Mouse (Mus musculus): Measurements from ENCODE around the gene Cd163l1.

Cd163l1 gene

DNA sequence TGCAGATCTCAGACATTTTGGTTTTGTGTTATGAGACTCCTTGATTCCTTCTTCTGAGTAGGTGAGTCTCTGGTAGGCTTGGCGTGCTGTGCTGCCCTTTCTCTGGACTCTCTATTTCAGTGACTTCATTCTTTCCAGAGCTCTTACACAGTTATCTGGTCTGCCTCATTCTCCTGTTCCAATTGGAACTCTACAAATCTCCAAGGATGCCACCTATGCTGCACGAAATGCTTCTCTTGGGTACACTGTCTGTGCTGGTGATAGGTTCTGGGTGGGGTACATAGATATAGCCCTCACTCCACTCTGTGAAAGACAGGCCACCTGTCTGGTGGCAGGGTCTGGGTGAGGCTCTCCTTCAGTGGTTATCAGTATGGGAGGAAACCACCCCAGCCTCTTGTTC lies at the start of gene Cd163l1:
Cd163l1 (plus strand) TSS at position 301 of the 400 bp plus-strand sequence.
- DNase-seq (ENCODE audit: low spot score), result no peak

DNA sequence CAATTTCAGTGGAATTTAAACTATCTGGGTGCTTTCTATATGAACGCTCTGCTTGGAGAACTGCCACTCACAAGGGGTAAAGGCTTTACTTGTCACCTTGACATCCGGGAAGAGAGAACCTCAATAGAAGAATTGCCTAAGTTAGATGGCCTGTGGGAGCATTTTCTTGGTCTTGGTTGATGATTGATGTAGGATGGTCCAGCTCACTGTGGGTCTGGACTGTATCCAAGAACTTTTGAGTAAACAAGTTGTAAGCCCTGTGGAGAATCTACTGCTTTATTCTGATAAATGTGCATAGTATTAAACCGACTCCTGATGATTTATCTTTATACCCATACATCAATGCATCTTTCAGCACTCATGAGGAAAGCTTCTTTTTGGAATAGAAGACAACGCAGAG lies 48.7 kb upstream of the Cd163l1 start:
- DNase-seq (ENCODE audit: low spot score), result no peak

DNA sequence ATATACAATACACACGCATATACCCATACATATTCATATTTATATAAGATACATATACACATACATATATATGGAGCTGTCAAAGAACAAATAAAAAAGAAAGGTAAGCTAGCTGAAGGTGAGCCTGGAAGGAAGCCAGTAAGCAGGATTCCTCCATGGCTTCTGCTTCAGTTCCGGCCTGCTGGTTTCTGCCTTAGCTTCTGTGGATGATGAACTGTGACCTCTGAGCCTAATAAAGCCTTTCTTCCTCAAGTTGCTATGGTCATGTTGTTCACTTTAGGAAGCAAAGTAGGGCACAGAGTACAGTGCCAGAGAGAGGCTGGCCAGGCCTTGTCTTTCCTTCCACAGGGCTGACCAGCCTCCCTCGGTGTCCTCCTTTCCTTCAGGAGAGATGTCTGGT lies 47.2 kb upstream of the Cd163l1 start:
- DNase-seq (ENCODE audit: low spot score), result no peak

DNA sequence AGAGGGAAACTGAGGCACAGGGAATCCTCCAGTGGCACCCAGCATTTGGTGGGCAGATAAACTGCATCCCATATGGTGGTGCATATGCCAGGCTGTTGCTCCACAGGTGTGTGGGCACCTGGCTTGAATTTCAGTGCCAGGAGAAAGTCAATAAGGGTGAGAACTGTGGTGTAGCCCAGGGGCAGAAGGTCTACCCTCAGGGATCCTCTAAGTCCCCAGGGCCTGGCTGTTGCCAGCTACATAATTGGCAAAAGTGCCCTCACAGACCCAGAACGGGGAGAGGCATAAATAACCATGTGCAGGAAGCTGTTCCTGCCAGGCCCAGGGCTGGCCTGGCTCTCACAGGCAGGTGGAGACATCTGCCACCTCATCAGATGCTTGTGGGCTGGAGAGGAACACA lies 45.1 kb upstream of the Cd163l1 start, which contains the start of gene Olfr523:
Olfr523 (plus strand) TSS at position 282 of the 400 bp plus-strand sequence.
- DNase-seq (ENCODE audit: low spot score), result no peak

DNA sequence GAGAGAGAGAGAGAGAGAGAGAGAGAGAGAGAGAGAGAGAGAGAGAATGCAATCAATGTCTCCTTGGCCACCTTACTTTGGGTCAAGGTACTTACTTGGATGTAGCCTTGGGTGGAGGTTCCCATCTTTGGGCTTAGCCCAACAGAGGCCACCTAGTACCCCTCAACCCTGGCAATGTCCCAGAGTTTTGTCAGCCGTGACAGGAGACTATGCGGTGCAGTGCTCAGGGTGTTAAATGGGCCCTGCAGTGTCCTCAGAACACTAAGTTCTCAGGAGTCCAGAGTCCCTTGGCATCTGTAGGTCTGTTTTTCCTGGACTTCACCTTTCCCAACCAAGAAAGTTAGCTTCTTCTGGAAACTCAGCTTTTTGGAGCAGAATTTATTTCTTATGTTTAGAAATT lies 38.9 kb upstream of the Cd163l1 start:
- no peak for DNase-seq (ENCODE audit: low spot score)

DNA sequence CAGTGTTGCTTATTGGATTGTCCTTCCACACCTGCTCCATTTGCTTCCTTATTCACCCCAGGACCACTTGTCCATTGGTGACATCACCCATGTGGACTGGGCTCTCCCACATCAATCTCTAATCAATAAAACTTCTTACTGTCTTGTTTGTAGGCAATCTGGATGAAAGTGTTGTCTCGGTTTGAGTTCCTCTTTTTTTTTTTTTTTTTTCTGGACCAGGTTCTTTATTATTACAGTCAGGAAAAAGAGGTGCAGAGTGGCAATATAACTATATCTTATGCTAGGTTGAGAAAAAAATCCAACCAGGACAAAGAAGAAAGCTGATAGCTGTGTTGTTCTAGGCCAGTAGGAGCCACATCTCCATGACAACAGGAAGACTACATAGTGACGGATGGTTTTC lies 37.4 kb upstream of the Cd163l1 start:
- DNase-seq (ENCODE audit: low spot score), result no peak

DNA sequence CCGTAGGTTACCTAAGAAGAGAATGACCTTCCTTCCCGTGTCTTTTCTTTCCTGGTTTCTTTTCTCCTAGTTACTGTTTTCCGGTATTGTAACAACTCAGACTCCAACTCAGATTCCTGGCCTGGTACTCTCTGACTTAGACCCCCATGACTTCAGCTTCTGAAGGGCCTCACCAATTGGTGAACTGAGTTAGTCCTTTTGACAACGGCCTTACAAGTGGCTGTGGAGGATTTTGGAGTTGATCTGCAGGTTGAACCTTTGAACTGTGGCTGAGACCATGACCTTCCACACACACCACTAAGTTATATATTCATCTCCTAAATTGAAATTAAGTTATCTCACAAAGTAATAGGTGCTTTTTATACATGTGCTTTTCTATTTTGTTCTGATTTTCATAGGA lies 33.9 kb upstream of the Cd163l1 start:
- DNase-seq (ENCODE audit: low spot score), result no peak

DNA sequence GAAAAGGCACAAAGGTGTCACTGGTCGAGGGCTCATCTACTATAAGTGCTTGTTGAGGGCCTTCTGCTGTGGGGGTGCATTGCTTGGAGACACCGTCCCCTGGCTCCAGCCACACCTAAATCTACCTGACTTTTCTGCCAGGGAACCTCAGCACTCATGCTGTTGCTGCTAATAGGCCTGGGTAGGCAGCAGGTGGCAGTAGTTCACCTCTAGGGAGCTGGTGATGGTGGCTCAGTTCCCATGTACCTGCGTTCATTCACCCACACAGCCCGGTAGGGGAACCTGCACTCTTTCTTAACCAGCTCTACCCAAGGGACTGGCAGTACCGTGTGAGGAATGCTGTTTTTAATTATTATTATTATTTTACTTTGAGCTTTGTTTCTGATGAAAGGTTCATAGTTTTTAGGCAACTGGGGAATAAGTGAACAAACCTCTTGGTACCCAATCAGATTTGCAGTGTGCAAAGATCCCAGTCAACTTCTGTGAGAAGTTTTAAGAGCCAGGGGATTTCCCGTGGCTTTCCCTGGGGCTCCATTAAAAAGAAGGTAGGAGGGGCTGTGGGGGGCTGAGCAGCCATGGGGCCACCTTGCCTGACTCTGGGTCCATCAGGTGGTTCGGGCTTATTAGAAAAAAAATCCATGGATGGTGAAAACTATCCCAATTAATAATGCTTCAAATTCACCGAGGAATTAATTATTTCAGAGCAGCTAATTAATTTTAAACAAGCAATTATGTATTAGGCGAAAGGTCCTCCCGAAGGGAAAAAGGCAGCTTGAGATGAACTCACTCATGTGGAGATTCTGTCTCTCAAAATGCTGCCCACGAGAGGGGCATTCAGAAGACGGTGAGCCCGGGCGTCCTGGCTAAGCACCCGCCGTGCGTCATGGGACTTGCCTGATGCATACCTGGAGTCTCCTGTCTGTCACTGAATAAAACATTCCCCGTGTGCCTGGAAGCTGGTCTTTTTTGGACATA lies 31.1 kb upstream of the Cd163l1 start:
- DNase-seq (ENCODE audit: low spot score), result no peak

DNA sequence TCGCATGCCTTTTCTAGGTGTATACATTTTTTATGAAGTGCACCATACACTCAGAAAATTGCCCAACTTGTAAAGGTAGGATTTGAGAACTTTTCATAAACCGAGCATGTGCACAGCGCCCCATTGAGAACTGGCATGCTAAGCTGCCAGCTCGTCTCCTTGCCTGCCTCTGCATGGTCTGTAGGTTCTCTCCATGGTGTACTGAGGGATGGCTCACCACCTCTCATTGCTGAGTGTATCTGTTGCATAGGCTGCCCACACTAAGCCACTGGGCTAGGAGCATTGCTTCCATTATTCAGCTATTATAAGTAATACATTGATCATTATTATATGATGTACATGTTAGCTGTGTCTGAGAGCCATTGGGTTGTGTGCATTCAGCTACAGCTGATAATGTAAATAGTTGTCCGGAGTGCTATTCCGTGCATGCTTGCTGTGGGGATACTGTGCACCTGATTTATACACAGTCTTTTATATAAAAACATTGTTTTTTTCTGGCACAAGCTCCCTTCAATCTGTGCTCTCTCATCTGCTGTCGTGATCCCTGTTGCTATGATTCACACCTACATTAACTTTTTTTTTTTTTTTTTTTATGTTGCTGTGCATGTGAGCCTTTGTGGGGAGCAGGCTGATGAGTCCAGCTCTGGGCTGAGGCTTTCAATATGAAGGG lies 30.2 kb upstream of the Cd163l1 start:
- DNase-seq (ENCODE audit: low spot score), result no peak

DNA sequence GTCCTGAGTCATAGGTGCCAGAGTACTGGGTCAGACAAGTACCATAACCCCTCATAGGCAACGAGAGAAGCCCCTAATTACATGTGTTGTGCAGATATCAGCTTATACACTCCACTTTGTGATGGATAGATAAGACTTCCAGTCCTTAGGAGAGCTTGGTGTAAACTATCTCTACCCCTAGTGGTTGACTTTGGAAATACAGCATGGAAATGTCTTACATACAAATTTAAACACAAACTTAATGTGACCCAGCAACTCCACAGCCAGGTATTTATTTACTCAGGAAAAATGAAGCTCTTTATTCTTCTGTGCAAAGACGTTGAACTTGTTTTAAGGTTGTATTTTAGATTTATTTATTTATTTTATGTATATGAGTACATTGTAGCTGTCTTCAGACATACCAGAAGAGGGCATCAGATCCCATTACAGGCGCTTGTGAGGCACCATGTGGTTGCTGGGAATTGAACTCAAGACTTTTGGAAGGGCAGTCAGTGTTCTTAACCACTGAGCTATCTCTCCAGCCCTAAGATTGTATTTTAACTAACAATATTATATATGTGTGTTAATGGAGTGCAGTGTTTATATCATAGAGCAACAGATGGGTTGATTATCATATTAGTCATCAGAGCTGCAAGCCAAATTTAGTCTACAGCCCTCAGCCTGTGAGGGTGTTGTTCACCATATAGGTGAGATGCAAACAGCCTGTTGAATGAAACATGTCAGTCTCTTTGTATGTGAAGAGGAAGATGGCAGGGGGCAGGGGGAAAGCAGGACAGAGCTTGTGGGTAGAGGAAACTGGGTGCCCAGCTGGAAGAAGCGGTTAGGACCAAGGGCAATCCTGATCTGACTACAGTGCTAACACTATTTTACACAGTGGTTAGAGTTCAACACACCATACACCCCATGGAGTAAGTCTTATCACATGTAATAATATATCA lies 29.4 kb upstream of the Cd163l1 start:
- DNase-seq (ENCODE audit: low spot score), result no peak

DNA sequence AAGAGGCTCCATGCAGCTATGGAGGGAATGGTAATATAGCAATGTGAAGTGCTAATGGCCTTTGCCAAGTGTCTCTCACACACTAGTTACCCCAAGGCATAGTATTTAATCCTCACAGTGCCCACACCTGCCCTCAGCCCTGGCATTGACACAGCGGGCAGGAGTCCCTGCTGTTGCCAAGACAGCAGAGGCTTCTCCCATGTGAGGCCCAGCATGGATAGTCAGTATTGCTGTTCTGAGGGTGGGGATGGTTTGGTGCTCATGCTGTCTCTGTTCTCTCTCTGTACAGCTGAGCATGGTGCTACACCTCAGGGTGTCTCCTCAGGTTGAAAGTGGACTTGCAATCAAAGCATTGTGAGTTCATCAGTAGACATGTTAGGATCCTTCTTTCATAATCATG lies 27.6 kb upstream of the Cd163l1 start:
- DNase-seq (ENCODE audit: low spot score), result no peak

DNA sequence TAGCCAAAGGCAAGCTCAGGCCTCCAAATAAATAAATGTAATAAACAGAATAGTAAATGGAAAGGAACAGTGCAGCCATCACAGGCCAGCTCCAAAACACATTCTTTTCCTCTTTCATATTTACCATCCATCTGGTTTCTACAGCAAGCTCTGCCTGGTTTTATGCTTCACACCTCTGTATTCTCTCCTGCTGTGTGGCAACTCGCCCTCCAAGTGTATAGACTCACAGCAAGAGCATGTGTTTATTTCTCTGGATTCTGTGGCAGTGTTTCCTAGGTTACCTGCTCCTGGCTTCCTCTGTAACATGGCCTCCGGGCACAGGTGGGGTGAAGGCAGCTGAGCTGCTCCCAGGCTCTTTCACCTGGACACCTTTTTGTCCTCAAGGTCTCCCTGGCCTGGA lies 25.6 kb upstream of the Cd163l1 start:
- no peak for DNase-seq (ENCODE audit: low spot score)

DNA sequence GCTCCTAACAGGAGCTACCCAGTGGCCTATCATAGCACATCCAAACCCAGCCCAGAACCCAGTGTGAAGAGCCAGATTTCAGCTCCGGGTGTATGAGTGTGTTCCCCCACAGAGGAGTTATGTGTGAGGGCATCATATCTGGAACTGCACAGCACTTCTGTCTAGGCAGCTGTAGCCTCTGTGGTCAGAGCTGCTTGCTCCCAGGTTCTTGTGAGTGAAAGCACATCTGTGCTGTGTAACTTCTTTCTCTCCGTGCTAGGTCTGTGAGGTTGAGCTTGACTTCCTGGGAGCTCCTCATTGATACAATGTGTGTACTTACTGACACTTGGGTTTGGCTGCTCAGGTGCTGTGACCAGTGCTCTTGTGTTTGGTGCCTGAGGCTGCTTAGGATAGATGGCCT lies 25.2 kb upstream of the Cd163l1 start:
- no peak for DNase-seq (ENCODE audit: low spot score)

DNA sequence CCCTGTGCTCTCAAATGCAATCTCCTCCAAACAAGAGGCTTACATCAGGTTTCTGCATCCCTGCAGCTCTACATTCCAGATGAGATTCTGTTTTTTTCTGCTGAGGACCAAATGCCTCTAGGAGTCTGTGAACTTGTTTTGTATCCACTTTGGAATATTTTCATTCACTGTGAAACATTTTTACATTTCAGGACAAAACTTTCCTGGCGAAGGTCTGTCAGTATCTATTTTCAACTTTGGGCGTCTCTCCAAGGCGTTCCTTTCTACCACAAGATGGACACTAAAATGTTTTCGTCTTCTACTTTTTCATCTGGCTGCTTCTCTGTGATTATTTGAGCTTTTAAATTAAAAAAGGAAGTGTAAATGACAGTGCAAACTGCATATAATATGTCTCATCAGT lies 24.0 kb upstream of the Cd163l1 start:
- DNase-seq (ENCODE audit: low spot score), result no peak

DNA sequence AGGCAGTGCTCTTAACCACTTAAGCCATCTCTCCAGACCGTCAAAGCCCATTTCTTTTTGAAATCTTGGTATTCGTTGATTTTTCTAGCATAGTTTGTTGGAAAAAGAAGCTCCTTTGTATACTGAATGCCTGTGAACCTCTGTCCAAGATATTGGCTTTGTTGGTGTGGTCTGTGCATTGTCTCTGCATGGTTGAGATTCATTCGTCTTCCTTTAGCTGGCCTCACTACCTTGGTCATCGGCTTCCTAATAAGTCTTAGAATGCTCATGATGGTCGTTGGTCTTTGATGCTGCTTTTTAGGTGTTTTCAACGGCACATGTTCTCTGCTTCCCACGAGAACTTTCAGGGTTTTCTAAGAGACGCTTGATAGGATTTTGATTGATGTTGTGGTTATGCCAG lies 22.1 kb upstream of the Cd163l1 start:
- no peak for DNase-seq (ENCODE audit: low spot score)

DNA sequence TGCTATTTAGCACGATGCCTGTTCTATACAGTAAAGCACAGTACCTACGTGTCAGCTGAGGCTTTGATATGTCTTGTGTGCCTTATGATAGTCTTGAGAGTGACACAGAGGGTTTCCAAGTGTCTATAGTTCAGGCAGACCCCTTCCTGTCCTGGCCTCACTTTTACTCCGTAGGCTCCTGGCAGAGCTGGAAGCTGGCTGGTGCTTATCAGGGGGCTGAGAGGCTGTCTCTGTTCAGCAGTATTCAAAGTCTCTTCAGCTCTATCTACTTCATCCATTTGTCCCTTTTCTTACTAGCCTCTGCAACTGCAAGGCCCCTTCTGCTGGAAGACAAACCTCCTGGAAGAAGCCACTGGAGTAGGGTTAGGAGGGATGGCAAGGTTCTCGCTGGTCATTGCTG lies 17.0 kb upstream of the Cd163l1 start:
- DNase-seq (ENCODE audit: low spot score), result no peak

DNA sequence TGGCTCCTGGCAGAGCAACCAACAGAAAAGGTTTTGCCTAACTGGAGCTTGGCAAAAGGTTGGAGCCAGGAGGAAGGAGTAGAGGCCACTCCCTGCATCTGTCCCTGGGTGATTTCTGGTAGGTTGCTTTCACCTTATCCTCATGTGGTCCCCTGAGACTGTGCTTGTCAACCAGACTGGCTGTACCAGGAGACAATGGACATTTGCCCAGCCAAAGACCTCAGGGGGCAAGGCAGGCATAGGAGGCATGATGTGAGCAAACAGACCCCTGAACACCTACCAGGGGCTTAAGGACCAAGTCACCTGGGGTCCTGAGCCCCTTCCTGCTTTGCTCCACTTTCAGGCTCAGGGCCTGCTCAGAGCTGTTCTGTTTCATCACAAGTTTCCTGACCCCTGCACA lies 12.2 kb upstream of the Cd163l1 start, which contains the start of gene Olfr524:
Olfr524 (minus strand) TSS at position 101 of the 400 bp plus-strand sequence.
- no peak for DNase-seq (ENCODE audit: low spot score)

DNA sequence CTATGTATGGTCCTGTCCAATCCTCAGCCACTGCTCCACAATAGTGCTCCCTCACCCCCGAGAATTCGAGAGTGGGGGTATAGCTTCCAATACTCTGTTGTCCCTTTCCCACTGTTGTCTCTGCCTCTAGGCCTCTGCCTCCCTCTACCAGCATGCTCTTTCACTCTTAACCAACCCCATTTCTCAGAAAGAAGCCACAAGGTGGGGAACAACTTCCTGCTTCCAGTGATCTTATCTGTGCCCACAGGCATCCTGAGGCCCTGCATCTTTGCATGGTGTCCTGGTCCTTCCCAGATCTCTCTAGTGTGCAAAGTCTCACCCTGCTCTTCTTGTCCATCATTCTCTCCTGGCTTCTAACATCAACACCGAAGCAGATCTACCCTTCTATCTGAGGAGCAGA lies 11.2 kb upstream of the Cd163l1 start:
- no peak for DNase-seq (ENCODE audit: low spot score)

DNA sequence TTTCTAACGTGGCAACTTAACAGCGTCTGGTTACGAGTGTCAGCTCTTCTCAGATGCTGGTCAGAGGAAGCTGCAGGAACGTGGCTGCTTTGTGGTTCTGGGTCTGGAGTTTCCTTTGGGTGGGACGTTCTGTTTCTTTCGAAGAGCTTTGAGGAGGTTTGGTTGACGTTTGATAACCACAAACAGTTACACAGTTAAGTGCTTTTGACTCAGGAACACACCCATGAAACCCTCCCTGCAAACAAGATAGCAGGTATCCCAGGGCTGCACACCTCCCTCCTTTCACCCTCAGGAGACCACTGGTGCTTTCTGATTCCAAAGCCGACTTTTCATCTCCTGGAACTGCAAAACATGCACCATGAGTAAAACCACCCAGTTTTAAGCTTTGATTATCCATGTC lies 9.9 kb upstream of the Cd163l1 start:
- no peak for DNase-seq (ENCODE audit: low spot score)

DNA sequence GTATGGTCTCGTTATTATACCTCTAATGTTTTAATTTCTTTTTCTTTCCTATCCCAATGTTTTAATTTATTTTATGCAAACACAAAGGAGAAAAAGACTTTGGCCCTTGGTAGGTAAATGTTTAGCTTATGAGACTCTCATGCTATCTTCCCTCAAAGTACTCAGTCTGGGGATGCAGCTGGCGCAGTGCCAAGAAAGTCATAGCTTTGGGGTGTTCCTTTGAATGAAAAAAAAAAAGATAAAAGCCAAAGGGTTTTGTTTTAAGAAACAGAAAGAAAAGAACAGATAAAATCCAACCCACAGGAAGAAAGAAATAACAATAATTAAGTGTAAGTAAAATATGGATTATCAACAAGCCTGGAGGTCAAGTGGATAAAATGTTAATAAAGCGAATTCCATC lies 9.4 kb upstream of the Cd163l1 start:
- DNase-seq (ENCODE audit: low spot score), result no peak

DNA sequence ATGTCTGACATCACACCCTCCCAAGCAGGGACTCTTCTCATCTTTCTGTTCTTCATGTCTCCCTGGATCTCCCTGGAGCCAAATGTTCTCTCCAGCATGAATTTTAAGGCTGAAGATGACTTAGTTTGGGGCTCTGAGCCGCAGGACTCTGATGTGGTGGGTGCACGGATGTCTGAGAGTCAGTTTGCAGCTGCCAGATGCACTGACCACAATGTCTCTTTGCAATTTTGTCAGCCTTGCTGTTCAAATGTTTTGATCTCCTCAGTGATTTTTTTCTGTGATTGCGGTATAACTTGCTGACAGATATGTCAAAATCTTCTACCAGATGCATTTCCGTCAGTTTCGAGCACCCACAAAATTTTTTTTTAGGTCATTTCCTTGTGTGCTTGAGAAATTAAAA lies 4.2 kb upstream of the Cd163l1 start:
- no peak for DNase-seq (ENCODE audit: low spot score)

DNA sequence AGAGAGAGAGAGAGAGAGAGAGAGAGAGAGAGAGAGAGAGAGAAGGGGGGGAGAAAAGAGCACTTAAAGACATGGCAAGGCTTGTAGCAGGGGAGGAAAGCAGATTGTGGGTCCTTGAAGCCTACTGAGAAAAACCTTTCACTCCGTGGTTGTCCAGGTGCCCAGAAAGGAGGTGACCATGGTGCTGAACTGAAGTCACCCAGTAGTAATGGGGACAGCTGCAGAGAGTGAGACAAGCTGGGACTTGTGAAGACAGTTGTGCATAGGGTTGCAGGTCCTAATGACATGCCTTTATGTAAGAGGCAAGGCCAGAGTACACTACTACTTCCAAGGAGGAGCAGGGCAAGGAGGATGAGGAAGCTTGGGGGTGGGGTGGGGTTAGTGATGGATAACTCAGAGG lies 1.2 kb downstream of the Cd163l1 start:
- no peak for DNase-seq (ENCODE audit: low spot score)
